Mouse (Mus musculus): ENCODE data around the gene Gm10100.
"Not testable (repeated sequence)": the region's sequence is repeated elsewhere in the genome, so short reads cannot be mapped to it uniquely, and the experiment has no call there.

The Gm10100 gene

GRCm38 (mm10) chr10:77752312-77752711 is 26.0 kb downstream of the Gm10100 start:
- DNase-seq (ENCODE audit: inconsistent ontology term) = not testable (repeated sequence)

- no peak for DNase-seq (ENCODE audit: inconsistent ontology term)
Observed at GRCm38 (mm10) chr10:77753448-77753847, 27.2 kb downstream of the Gm10100 start.

- not testable (repeated sequence) for DNase-seq (ENCODE audit: inconsistent ontology term)
Observed at GRCm38 (mm10) chr10:77759582-77759981, 33.3 kb downstream of the Gm10100 start, which contains the start of gene Gm3233. Gene Gm3233 (minus strand): TSS chr10:77759682.

- DNase-seq (ENCODE audit: inconsistent ontology term) = no peak
Observed at GRCm38 (mm10) chr10:77769727-77770126, 43.4 kb downstream of the Gm10100 start.

- DNase-seq (ENCODE audit: inconsistent ontology term) = not testable (repeated sequence)
Observed at GRCm38 (mm10) chr10:77771225-77771624, 44.9 kb downstream of the Gm10100 start, which contains the start of gene Gm3238. Gene Gm3238 (minus strand): TSS chr10:77771325.

GRCm38 (mm10) chr10:77772142-77772541 is 45.9 kb downstream of the Gm10100 start:
- DNase-seq (ENCODE audit: inconsistent ontology term) = not testable (repeated sequence)

Data from Muller cell, postnatal 12 days (primary cell).